Mouse (Mus musculus) granulocyte monocyte progenitor cell, adult 5-6 weeks (primary cell): ENCODE results near the gene Gng13. TPM values are rescaled to one million over a fixed set of nuclear protein-coding genes. Genes with fewer than 3 reads are reported as not detected.

Source experiments
- ATAC-seq: replicated peaks from 2 replicates; pipeline ENCODE4 v1.8.0; 2016; ENCODE audit warnings: mild to moderate bottlenecking, moderate TSS enrichment, inconsistent platforms; ENCODE audit not compliant: poor library complexity, severe bottlenecking
- total RNA-seq, 2 experiments: library from RNA; stranded (forward) in 1 of 2; stranded (reverse) in 1 of 2; fragments of 200-712, 200-1000 nt in 1 of 2; fragments of >200 nt in 1 of 2; fragmentation: Nextera tagmentation in 1 of 2; gene quantifications; 2 replicates each; pipeline ENCODE4 v1.2.3; 2014 to 2017

Gng13 gene
- total RNA-seq (2014; fragmentation: Nextera tagmentation), result not detected in 2 replicates
- not detected in 2 replicates for total RNA-seq (2017)

- ATAC-seq, result 0 out of 2 replicates have a peak, but pooled peaks have one; percentile 25
These were observed at the start of gene Gng13 for GRCm38 (mm10) chr17:25716711-25717637. TSS of gene Gng13 (plus strand) at chr17:25717171.

GRCm38 (mm10) chr17:25668481-25669055, 48.4 kb upstream of the Gng13 start:
- no peak for ATAC-seq

GRCm38 (mm10) chr17:25672982-25673381, 44.0 kb upstream of the Gng13 start:
- ATAC-seq, result no peak

- ATAC-seq, result peak; percentile 53; the same call in 1 of the 2 replicates
These were observed 39.0 kb upstream of the Gng13 start for GRCm38 (mm10) chr17:25677969-25678368.

GRCm38 (mm10) chr17:25679818-25680217, 37.2 kb upstream of the Gng13 start:
- no peak for ATAC-seq

GRCm38 (mm10) chr17:25681636-25682035, 35.3 kb upstream of the Gng13 start:
- ATAC-seq, result no peak

- peak; percentile 48 for ATAC-seq
These were observed 30.6 kb upstream of the Gng13 start for GRCm38 (mm10) chr17:25686323-25686722.

- no peak for ATAC-seq
These were observed 28.0 kb upstream of the Gng13 start for GRCm38 (mm10) chr17:25688922-25689321.

GRCm38 (mm10) chr17:25696263-25696662, 20.7 kb upstream of the Gng13 start:
- no peak for ATAC-seq

- peak; percentile 62 for ATAC-seq
These were observed 18.5 kb upstream of the Gng13 start for GRCm38 (mm10) chr17:25698446-25698845.

GRCm38 (mm10) chr17:25700863-25701496, 16.0 kb upstream of the Gng13 start:
- no peak for ATAC-seq

GRCm38 (mm10) chr17:25709994-25710393, 7.0 kb upstream of the Gng13 start:
- no peak for ATAC-seq

- no peak for ATAC-seq
These were observed 5.8 kb upstream of the Gng13 start for GRCm38 (mm10) chr17:25711136-25711535.

- ATAC-seq, result no peak
These were observed 1.3 kb upstream of the Gng13 start for GRCm38 (mm10) chr17:25715627-25716026.

- no peak for ATAC-seq
These were observed 841 bp upstream of the Gng13 start for GRCm38 (mm10) chr17:25716130-25716529.

- ATAC-seq, result no peak
These were observed 720 bp downstream of the Gng13 start for GRCm38 (mm10) chr17:25717691-25718090.

- no peak for ATAC-seq
These were observed 4.5 kb downstream of the Gng13 start for GRCm38 (mm10) chr17:25721476-25721875.

GRCm38 (mm10) chr17:25723470-25723869, 6.5 kb downstream of the Gng13 start:
- no peak for ATAC-seq

GRCm38 (mm10) chr17:25723919-25724318, 6.9 kb downstream of the Gng13 start:
- no peak for ATAC-seq

- ATAC-seq, result no peak
These were observed 8.3 kb downstream of the Gng13 start for GRCm38 (mm10) chr17:25725264-25725663.
